Mouse (Mus musculus): ENCODE data around the gene Taf11.

DNA sequence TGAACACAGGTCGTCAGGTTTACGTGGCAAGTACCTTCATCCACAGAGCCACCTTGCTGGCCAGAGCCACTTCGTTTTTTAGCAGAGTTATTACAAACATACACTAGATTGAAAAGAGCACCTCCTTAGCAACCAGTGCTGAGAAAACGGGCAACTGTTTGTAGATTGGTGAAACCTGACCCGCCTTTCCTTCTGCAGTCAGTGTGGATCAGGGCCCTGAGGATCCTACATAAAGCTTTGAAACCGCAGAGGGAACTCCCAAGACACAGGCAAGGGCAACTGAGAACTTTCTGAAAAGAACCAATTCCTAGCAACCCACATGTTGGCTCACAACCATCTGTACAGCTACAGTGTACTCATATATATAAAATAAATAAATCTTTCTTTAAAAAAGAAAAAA lies 43.5 kb upstream of the Taf11 start:
- no peak for TF ChIP-seq CTCF (IDR thresholded peaks at IDR 0.05; ENCODE audit: low read depth)
- TF ChIP-seq EP300 (IDR thresholded peaks at IDR 0.05; ENCODE audit: low read depth) = no peak
